Mouse (Mus musculus) layer of hippocampus, postnatal 14 days (tissue): ENCODE measurements around the gene Ddx31. TPM values are rescaled to one million over a fixed set of nuclear protein-coding genes. Genes with fewer than 3 reads are reported as not detected.

ENCODE experiments used
- total RNA-seq, 2 experiments: library from RNA; stranded (reverse); gene quantifications; 2 replicates each; pipeline ENCODE4 v1.2.3; 2021

Gene Ddx31
- total RNA-seq, 2 experiments from 2014 or later = 7.4 to 8.0 TPM

Other genes starting within 250 kb of the Ddx31 start
- gene Gfi1b, start 218.4 kb upstream of the Ddx31 start, total RNA-seq = not detected
- 10 to 100 TPM; 39.7 to 43.6 TPM for gene Tsc1, start 199.2 kb upstream of the Ddx31 start, total RNA-seq
- 1 to 10 TPM in 1 of 2 experiments, not detected in 1; 2.0 TPM for gene Spaca9, start 140.7 kb upstream of the Ddx31 start, total RNA-seq
- 1 to 10 TPM in 1 of 2 experiments, under 1 TPM in 1; 0.67 to 1.5 TPM for gene Ak8, start 140.2 kb upstream of the Ddx31 start, total RNA-seq
- gene Gtf3c4, start within 50 bp of the Ddx31 start, total RNA-seq = 10 to 100 TPM; 35.5 to 41.1 TPM
- gene Barhl1, start 76.3 kb downstream of the Ddx31 start, total RNA-seq = under 1 TPM; 0.14 to 0.28 TPM
- 1 to 10 TPM in 1 of 2 experiments, under 1 TPM in 1; 0.69 to 1.2 TPM for gene Cfap77, start 214.7 kb downstream of the Ddx31 start, total RNA-seq
- gene Ttf1, start 219.9 kb downstream of the Ddx31 start, total RNA-seq = 10 to 100 TPM; 11.2 to 12.5 TPM